Mouse (Mus musculus): Measurements from ENCODE around the gene Gatc. TPM values are rescaled to one million over a fixed set of nuclear protein-coding genes. Genes with fewer than 3 reads are reported as not detected.
"Not testable (repeated sequence)": the region's sequence is repeated elsewhere in the genome, so short reads cannot be mapped to it uniquely, and the experiment has no call there.

Gatc gene
- total RNA-seq, 2 experiments from 2014 or later, result 19.1 to 20.3 TPM

- DNase-seq (ENCODE audit: low spot score in 2 of 2), result no peak
Measured at GRCm38 (mm10) chr5:115340007-115340406, 971 bp downstream of the Gatc start.

GRCm38 (mm10) chr5:115333626-115334025 lies 7.4 kb downstream of the Gatc start:
- no peak for DNase-seq (ENCODE audit: low spot score in 2 of 2)

GRCm38 (mm10) chr5:115330955-115331354 lies 10.0 kb downstream of the Gatc start:
- DNase-seq (ENCODE audit: low spot score in 2 of 2), result no peak

- no peak for DNase-seq (ENCODE audit: low spot score in 2 of 2)
Measured at GRCm38 (mm10) chr5:115327610-115328548, 13.1 kb downstream of the Gatc start.

GRCm38 (mm10) chr5:115326875-115327609 lies 13.9 kb downstream of the Gatc start, which contains the start of gene Srsf9:
Gene Srsf9 (plus strand): TSS chr5:115327177.
- peak; percentile 89 to 97 for DNase-seq (ENCODE audit: low spot score in 2 of 2)

GRCm38 (mm10) chr5:115326256-115326831 lies 14.6 kb downstream of the Gatc start:
- no peak for DNase-seq (ENCODE audit: low spot score in 2 of 2)

- peak; percentile 26 to 68 for DNase-seq (ENCODE audit: low spot score in 2 of 2)
Measured at GRCm38 (mm10) chr5:115319004-115319940, 21.7 kb downstream of the Gatc start.

- no peak for DNase-seq (ENCODE audit: low spot score in 2 of 2)
Measured at GRCm38 (mm10) chr5:115317645-115318328, 23.2 kb downstream of the Gatc start.

GRCm38 (mm10) chr5:115316968-115317644 lies 23.9 kb downstream of the Gatc start:
- no peak for DNase-seq (ENCODE audit: low spot score in 2 of 2)

GRCm38 (mm10) chr5:115313668-115313943 lies 27.4 kb downstream of the Gatc start:
- DNase-seq (ENCODE audit: low spot score in 2 of 2), result no peak

GRCm38 (mm10) chr5:115312816-115313667 lies 27.9 kb downstream of the Gatc start:
- no peak for DNase-seq (ENCODE audit: low spot score in 2 of 2)

GRCm38 (mm10) chr5:115312354-115312753 lies 28.6 kb downstream of the Gatc start:
- DNase-seq (ENCODE audit: low spot score in 2 of 2), result no peak

GRCm38 (mm10) chr5:115302190-115302589 lies 38.8 kb downstream of the Gatc start:
- not testable (repeated sequence) for DNase-seq (ENCODE audit: low spot score in 2 of 2)

- DNase-seq (ENCODE audit: low spot score in 2 of 2), result no peak
Measured at GRCm38 (mm10) chr5:115301615-115302014, 39.4 kb downstream of the Gatc start.

GRCm38 (mm10) chr5:115300792-115301614 lies 40.0 kb downstream of the Gatc start, which contains the start of gene Dynll1:
Gene Dynll1 (minus strand): TSS chr5:115300999.
- peak; percentile 99 to 100 for DNase-seq (ENCODE audit: low spot score in 2 of 2)

GRCm38 (mm10) chr5:115300035-115300744 lies 40.8 kb downstream of the Gatc start:
- DNase-seq (ENCODE audit: low spot score in 2 of 2), result peak in 1 of 2 experiments; percentile 24

- no peak for DNase-seq (ENCODE audit: low spot score in 2 of 2)
Measured at GRCm38 (mm10) chr5:115296347-115296746, 44.6 kb downstream of the Gatc start.
